Mouse (Mus musculus) erythroblast, embryonic 14.5 days (primary cell): ENCODE results near the gene Kif16b. TPM values are rescaled to one million over a fixed set of nuclear protein-coding genes. Genes with fewer than 3 reads are reported as not detected.

Experiments used
- H3K27me3 ChIP-seq: 2 replicates; pipeline ENCODE4 v1.6.1; 2012; ENCODE audit warnings: inconsistent platforms; ENCODE audit not compliant: control insufficient read depth
- H3K36me3 ChIP-seq: 2 replicates; pipeline ENCODE4 v1.6.1; 2012; ENCODE audit warnings: mild to moderate bottlenecking, inconsistent platforms; ENCODE audit not compliant: control insufficient read depth
- H3K4me1 ChIP-seq: 2 replicates; pipeline ENCODE4 v1.6.1; 2012; ENCODE audit warnings: inconsistent platforms; ENCODE audit not compliant: control insufficient read depth
- H3K4me3 ChIP-seq: replicated peaks from 2 replicates; pipeline ENCODE3; 2012; ENCODE audit warnings: moderate library complexity, mild to moderate bottlenecking, inconsistent platforms
- H3K9me3 ChIP-seq: 2 replicates; pipeline ENCODE4 v1.6.1; 2012; ENCODE audit warnings: low read length, inconsistent platforms, mixed read lengths; ENCODE audit not compliant: control insufficient read depth
- GATA1 ChIP-seq: IDR thresholded peaks from 2 replicates; pipeline ENCODE4 v1.6.1; 2012; ENCODE audit warnings: low read length, inconsistent platforms, mixed read lengths
- TAL1 ChIP-seq: IDR thresholded peaks from 3 replicates; pipeline ENCODE4 v1.6.1; 2012; ENCODE audit warnings: low read length, inconsistent platforms, mixed read lengths
- polyA plus RNA-seq: library from polyadenylated mRNA; stranded (reverse); fragments of >175 nt; gene quantifications from 2 replicates; pipeline ENCODE4 v1.2.3, GENCODE M21; 2012

Gene Kif16b
- polyA plus RNA-seq, 1 experiment, result 0.07 TPM

- Histone ChIP-seq H3K9me3 (no peaks in the 10 kb centered on the region), H3K36me3 (no peaks in the 10 kb centered on the region), H3K27me3 (no peaks in the 10 kb centered on the region), H3K4me1 (no peaks in the 10 kb centered on the region), H3K4me3 (no peak overlapping the region)
- TF ChIP-seq GATA1 (no peak), TAL1 (no peak)
These were observed 331.6 kb downstream of the Kif16b start for GRCm38 (mm10) chr2:142569771-142570170.

Other genes starting within 250 kb of the Kif16b start
- gene Snrpb2, start 161.5 kb upstream of the Kif16b start, polyA plus RNA-seq, result 0.09 and 0.37 TPM in 2 replicates
- gene Otor, start 176.9 kb upstream of the Kif16b start, polyA plus RNA-seq, result not detected in 2 replicates